Mouse (Mus musculus): ENCODE data around the gene Fbxl22.

DNA sequence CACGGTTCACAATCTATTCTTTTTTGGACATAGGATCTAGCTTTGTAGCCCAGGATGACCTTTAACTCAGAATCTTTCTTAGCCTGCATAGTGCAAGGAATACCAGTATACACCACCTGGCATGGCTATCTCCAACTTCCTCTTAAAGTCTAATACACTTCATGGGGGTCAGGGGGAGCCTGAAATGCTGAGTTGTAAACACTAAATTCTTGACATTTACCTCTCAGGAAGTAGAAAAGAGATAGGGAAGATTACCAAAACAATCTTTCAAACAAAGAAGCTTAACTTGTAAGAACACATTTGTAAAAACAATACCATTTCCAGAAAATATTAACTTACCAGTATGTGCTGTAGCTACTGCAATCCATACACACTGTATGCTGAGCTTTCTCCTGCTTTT lies 47.8 kb upstream of the Fbxl22 start:
- no peak for TF ChIP-seq POLR2A (IDR thresholded peaks at IDR 0.05; ENCODE audit: low read depth, low read length)
- no peak for TF ChIP-seq CTCF (IDR thresholded peaks at IDR 0.05; ENCODE audit: extremely low read depth, insufficient read length, insufficient replicate concordance, low read depth, low read length)
